8 mouse cellular contexts compared by ENCODE assay signal in the genomic region with DNA sequence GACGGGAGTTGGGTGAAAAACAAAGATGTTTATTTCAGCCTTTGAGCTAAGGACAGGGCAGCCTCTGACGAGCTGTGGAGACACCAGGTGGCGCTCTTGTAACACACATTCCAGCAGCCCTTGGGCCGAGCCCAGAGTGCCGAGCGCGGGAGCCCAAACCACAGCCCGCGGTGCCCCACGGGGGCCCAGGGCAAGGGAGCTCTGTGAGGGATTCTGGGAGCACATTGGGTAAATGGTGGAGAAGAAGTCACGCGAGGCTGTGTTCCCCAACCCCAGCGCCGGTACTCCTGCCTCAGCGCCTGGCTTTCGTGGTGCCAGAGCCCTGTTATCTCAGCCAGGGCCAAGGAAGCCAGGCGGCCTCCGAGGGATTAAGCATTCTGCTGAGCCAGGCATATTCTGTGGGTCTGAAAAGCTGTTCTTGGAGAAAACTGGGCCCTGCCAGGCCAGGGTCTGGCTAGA. TPM values are rescaled to one million over a fixed set of nuclear protein-coding genes. Genes with fewer than 3 reads are reported as not detected.
DNase-seq lines count a peak whose midpoint lies in the region; ATAC-seq and TF ChIP-seq lines count a peak whose summit lies in the region.

No protein-coding gene starts in this region.

- H3K27me3 ChIP-seq in G1E (ENCODE audit: insufficient read depth, low read length), result peaks cover 29% of the 10 kb centered on the region
- H3K27me3 ChIP-seq in cerebellum, adult 2 months (ENCODE audit: control insufficient read depth, insufficient read depth, low read length), result 0 out of 2 replicates have a peak, but pooled peaks cover 2% of the 10 kb centered on the region
- H3K27me3 ChIP-seq in lung, embryonic 14.5 days (ENCODE audit: insufficient read depth, low read length), result no peaks in the 10 kb centered on the region

- H3K27ac ChIP-seq in cerebellum, adult 2 months (ENCODE audit: insufficient read depth, low read length), result no peak overlapping the region
- H3K27ac ChIP-seq in layer of hippocampus, adult 2 months, result no peak overlapping the region
- peak overlapping the region; percentile 86 for H3K27ac ChIP-seq in lung, embryonic 14.5 days (ENCODE audit: low read depth)
- no peak overlapping the region for H3K27ac ChIP-seq in olfactory bulb, adult 2 months (ENCODE audit: insufficient read depth, low read depth, low read length)

- no peaks in the 10 kb centered on the region for H3K36me3 ChIP-seq in G1E (replicated peaks)
- H3K36me3 ChIP-seq in lung, embryonic 14.5 days (ENCODE audit: insufficient read depth), result no peaks in the 10 kb centered on the region

- WGBS in cerebellum, adult 2 months, result 2% methylated on average over 18 of the region's 18 CpGs
- 2% methylated on average over 18 of the region's 18 CpGs for WGBS in lung, embryonic 14.5 days
- WGBS in olfactory bulb, adult 2 months, result 2% methylated on average over 18 of the region's 18 CpGs

- H3K4me3 ChIP-seq in G1E (ENCODE audit: low read depth, low read length), result no peak overlapping the region; the same call in 1 of the 2 replicates
- peak overlapping the region; percentile 20 for H3K4me3 ChIP-seq in cerebellum, adult 2 months (replicated peaks; ENCODE audit: insufficient read depth, low read depth, low read length)
- H3K4me3 ChIP-seq in layer of hippocampus, adult 2 months, result peak overlapping the region; percentile 37
- H3K4me3 ChIP-seq in lung, embryonic 14.5 days (ENCODE audit: low read depth, low read length), result peak overlapping the region; percentile 5; the same call in 1 of the 2 replicates
- peak overlapping the region; percentile 39 for H3K4me3 ChIP-seq in olfactory bulb, adult 2 months (ENCODE audit: insufficient read depth, low read depth, low read length)

- H3K4me2 ChIP-seq in lung, embryonic 14.5 days, result peak overlapping the region; percentile 54

- DNase-seq in G1E (ENCODE audit: low spot score), result peak; percentile 49
- DNase-seq in cerebellum, adult 2 months, result peak; percentile 65 to 87
- peak; percentile 91 for DNase-seq in forelimb bud, embryonic 11.5 days (ENCODE audit: low read depth, low spot score)
- DNase-seq in heart, postnatal 4 days, result peak; percentile 93
- peak; percentile 65 to 89 for DNase-seq in layer of hippocampus, adult 2 months (ENCODE audit: low spot score in 2 of 2)
- peak; percentile 96 for DNase-seq in lung, embryonic 14.5 days
- peak; percentile 34 to 37 for DNase-seq in thymus, adult 18-20 months

- peaks cover 7% of the 10 kb centered on the region for H3K4me1 ChIP-seq in G1E (ENCODE audit: insufficient read depth, low read depth, low read length)
- H3K4me1 ChIP-seq in cerebellum, adult 2 months (ENCODE audit: control insufficient read depth, insufficient read depth, low read length), result no peaks in the 10 kb centered on the region
- H3K4me1 ChIP-seq in lung, embryonic 14.5 days (ENCODE audit: insufficient read depth), result peaks cover 15% of the 10 kb centered on the region; the same call in 1 of the 2 replicates
- H3K4me1 ChIP-seq in olfactory bulb, adult 2 months (ENCODE audit: control insufficient read depth, insufficient read depth, low read length), result peaks cover 6% of the 10 kb centered on the region

- ATAC-seq in G1E (ENCODE audit: extremely low read depth, insufficient number of reproducible peaks, low FRiP score, poor library complexity, severe bottlenecking), result no peak
- peak; percentile 91 for ATAC-seq in lung, embryonic 14.5 days (ENCODE audit: insufficient read depth)

- TF ChIP-seq POLR2A in cerebellum, adult 2 months (IDR thresholded peaks at IDR 0.05; ENCODE audit: borderline replicate concordance, insufficient read depth, low read length), result no peak
- TF ChIP-seq POLR2A in olfactory bulb, adult 2 months (IDR thresholded peaks at IDR 0.05; ENCODE audit: insufficient read depth, low read depth, low read length), result no peak

- peak overlapping the region; percentile 45 for H3K9ac ChIP-seq in lung, embryonic 14.5 days

- no peaks in the 10 kb centered on the region for H3K9me3 ChIP-seq in G1E (replicated peaks)
- H3K9me3 ChIP-seq in lung, embryonic 14.5 days (ENCODE audit: low read depth, low read length), result no peaks in the 10 kb centered on the region

- no peak for TF ChIP-seq CTCF in G1E (IDR thresholded peaks at IDR 0.05; ENCODE audit: low read depth, low read length)
- TF ChIP-seq CTCF in cerebellum, adult 2 months (IDR thresholded peaks at IDR 0.05; ENCODE audit: borderline replicate concordance, insufficient read depth, low read depth, low read length), result peak; percentile 97
- TF ChIP-seq CTCF in layer of hippocampus, adult 2 months (conservative IDR thresholded peaks at IDR 0.05), result peak; percentile 99
- TF ChIP-seq CTCF in lung, embryonic 14.5 days (IDR thresholded peaks at IDR 0.05; ENCODE audit: low read depth), result peak; percentile 96
- TF ChIP-seq CTCF in olfactory bulb, adult 2 months (IDR thresholded peaks at IDR 0.05; ENCODE audit: insufficient read depth, low read depth, low read length), result peak; percentile 98

RNA-seq across cellular contexts. Expression of a gene that starts 47.8 kb away (rescaled TPM):
- total RNA-seq in G1E (2014; fragmentation: Nextera tagmentation) (not detected in 2 replicates), G1E (2017) (0.12 TPM in 1 of 2 replicates, not detected in the other)
- not detected in 2 replicates for polyA plus RNA-seq in G1E (2012)
- 0.54 and 1.6 TPM in 2 replicates for polyA plus RNA-seq in cerebellum, adult 2 months (2012; rRNA removed)
- total RNA-seq in heart, postnatal 4 days (2021), result 10 to 100 TPM; 51.7 to 55.3 TPM
- total RNA-seq in layer of hippocampus, adult 2 months (2021), result under 1 TPM; 0.29 to 0.97 TPM
- 5.3 and 6.5 TPM in 2 replicates for polyA plus RNA-seq in lung, embryonic 14.5 days (2014; fragmentation: Nextera tagmentation; extraction: Ambion mirVana)
- polyA plus RNA-seq in olfactory bulb, adult 2 months (2012; ENCODE audit: insufficient read depth, insufficient read length, low replicate concordance, missing spikeins), result not detected in 2 replicates

RNA-seq across cellular contexts. Expression of a gene that starts 59.5 kb away (rescaled TPM):
- total RNA-seq in G1E (2014; fragmentation: Nextera tagmentation), result not detected in 2 replicates
- total RNA-seq in G1E (2017), result 0.12 and 0.33 TPM in 2 replicates
- polyA plus RNA-seq in G1E (2012), result not detected in 2 replicates
- polyA plus RNA-seq in cerebellum, adult 2 months (2012; rRNA removed), result 0.10 and 0.13 TPM in 2 replicates
- total RNA-seq in heart, postnatal 4 days (2021), result under 1 TPM; 0.74 to 0.93 TPM
- not detected for total RNA-seq in layer of hippocampus, adult 2 months (2021)
- 4.7 and 5.7 TPM in 2 replicates for polyA plus RNA-seq in lung, embryonic 14.5 days (2014; fragmentation: Nextera tagmentation; extraction: Ambion mirVana)
- not detected in 2 replicates for polyA plus RNA-seq in olfactory bulb, adult 2 months (2012; ENCODE audit: insufficient read depth, insufficient read length, low replicate concordance, missing spikeins)

Comparison
In these comparisons a context has a peak if more than half of its experiments do, and no peak if none do; other contexts are left out.
1. DNase-seq: peak in every context shown above with its lines; median percentile 96 in lung, embryonic 14.5 days; 93 in heart, postnatal 4 days; 91 in forelimb bud, embryonic 11.5 days; 77 in layer of hippocampus, adult 2 months; 76 in cerebellum, adult 2 months; 49 in G1E; 36 in thymus, adult 18-20 months.